In genomic region chrX:130533171-130534156, GRCm38 (mm10) we compare ENCODE assay signal across 24 mouse cellular contexts.
DNase-seq lines count a peak whose midpoint lies in the region; ATAC-seq lines count a peak whose summit lies in the region.
"Had no signal": no experiment of that assay in that cellular context is flagged by ENCODE, and none has a peak within 500 bp of the region (broad histone marks: within the 10 kb centered on the region; RNA-seq: fewer than 3 reads in every experiment).

No protein-coding gene starts in this region.

- no peak overlapping the region for H3K9ac ChIP-seq in forebrain, embryonic 15.5 days (replicated peaks)
- H3K9ac ChIP-seq in lung, embryonic 15.5 days = no peak overlapping the region
- H3K9ac ChIP-seq: embryonic facial prominence, embryonic 15.5 days; heart, embryonic 13.5 days; limb, embryonic 13.5 days; liver, embryonic 14.5 days; midbrain, embryonic 13.5 days had no signal

- H3K27ac ChIP-seq in forebrain, embryonic 15.5 days (replicated peaks) = no peak overlapping the region
- H3K27ac ChIP-seq in forebrain, embryonic 10.5 days = no peak overlapping the region
- no peak overlapping the region for H3K27ac ChIP-seq in lung, embryonic 15.5 days
- H3K27ac ChIP-seq: embryonic facial prominence, embryonic 15.5 days; heart, embryonic 13.5 days; hindbrain, postnatal 0 days; limb, embryonic 13.5 days; liver, embryonic 14.5 days; midbrain, embryonic 13.5 days had no signal

- H3K4me2 ChIP-seq in forebrain, embryonic 15.5 days (replicated peaks) = no peak overlapping the region
- no peak overlapping the region for H3K4me2 ChIP-seq in lung, embryonic 15.5 days
- H3K4me2 ChIP-seq: embryonic facial prominence, embryonic 15.5 days; heart, embryonic 13.5 days; limb, embryonic 13.5 days; midbrain, embryonic 13.5 days had no signal

- H3K27me3 ChIP-seq in forebrain, embryonic 15.5 days = no peaks in the 10 kb centered on the region
- H3K27me3 ChIP-seq in forebrain, embryonic 10.5 days (ENCODE audit: poor library complexity, severe bottlenecking) = peaks cover 24% of the 10 kb centered on the region
- H3K27me3 ChIP-seq in lung, embryonic 15.5 days = no peaks in the 10 kb centered on the region
- H3K27me3 ChIP-seq: embryonic facial prominence, embryonic 15.5 days; heart, embryonic 13.5 days; midbrain, embryonic 13.5 days had no signal

- no peaks in the 10 kb centered on the region for H3K4me1 ChIP-seq in forebrain, embryonic 15.5 days
- H3K4me1 ChIP-seq in forebrain, embryonic 10.5 days = no peaks in the 10 kb centered on the region
- H3K4me1 ChIP-seq in lung, embryonic 15.5 days = no peaks in the 10 kb centered on the region
- H3K4me1 ChIP-seq: embryonic facial prominence, embryonic 15.5 days; heart, embryonic 13.5 days; limb, embryonic 13.5 days; midbrain, embryonic 13.5 days had no signal

- peak; percentile 85 for ATAC-seq in forebrain, embryonic 15.5 days (replicated peaks)
- peak; percentile 49; the same call in 1 of the 2 replicates for ATAC-seq in lung, embryonic 15.5 days (ENCODE audit: borderline replicate concordance, extremely low read depth, low FRiP score, low TSS enrichment)
- ATAC-seq: hindbrain, postnatal 0 days; intestine, embryonic 16.5 days; midbrain, embryonic 13.5 days had no signal

- WGBS in forebrain, embryonic 15.5 days = 41% methylated on average over 9 of the region's 9 CpGs
- WGBS in forebrain, embryonic 10.5 days = 74% methylated on average over 9 of the region's 9 CpGs
- WGBS in lung, embryonic 15.5 days = 37% methylated on average over 9 of the region's 9 CpGs

- H3K36me3 ChIP-seq in forebrain, embryonic 15.5 days = no peaks in the 10 kb centered on the region
- H3K36me3 ChIP-seq in forebrain, embryonic 10.5 days (replicated peaks) = no peaks in the 10 kb centered on the region
- no peaks in the 10 kb centered on the region for H3K36me3 ChIP-seq in lung, embryonic 15.5 days
- H3K36me3 ChIP-seq: embryonic facial prominence, embryonic 15.5 days; heart, embryonic 13.5 days; limb, embryonic 13.5 days; midbrain, embryonic 13.5 days had no signal

- no peaks in the 10 kb centered on the region for H3K9me3 ChIP-seq in forebrain, embryonic 15.5 days
- H3K9me3 ChIP-seq in forebrain, embryonic 10.5 days = no peaks in the 10 kb centered on the region
- H3K9me3 ChIP-seq in lung, embryonic 15.5 days = no peaks in the 10 kb centered on the region
- H3K9me3 ChIP-seq: embryonic facial prominence, embryonic 15.5 days; heart, embryonic 13.5 days; limb, embryonic 13.5 days; midbrain, embryonic 13.5 days had no signal

- DNase-seq in forebrain, embryonic 10.5 days (ENCODE audit: extremely low spot score, low spot score) = no peak
- no peak for DNase-seq in lung, postnatal 25 days (ENCODE audit: low spot score)
- DNase-seq in adipocyte (ENCODE audit: low spot score) = peak; percentile 40
- peak; percentile 16 for DNase-seq in mesoderm, embryonic 11.5 days (ENCODE audit: low read depth, low spot score)
- no peak for DNase-seq in layer of hippocampus, adult 9-10 months (ENCODE audit: low spot score)
- DNase-seq: adrenal gland, postnatal 25 days; cerebellum, adult 11 months; cerebellum, adult 9-11 months; gastrocnemius, postnatal 14 days; heart, adult 18-20 months; heart, postnatal 14 days; kidney, adult 9 months; lung, postnatal 10 days; thymus, adult 2 months; thymus, postnatal 4 days had no signal

- H3K4me3 ChIP-seq in forebrain, embryonic 15.5 days = no peak overlapping the region
- no peak overlapping the region for H3K4me3 ChIP-seq in forebrain, embryonic 10.5 days
- no peak overlapping the region for H3K4me3 ChIP-seq in lung, embryonic 15.5 days
- H3K4me3 ChIP-seq: embryonic facial prominence, embryonic 15.5 days; heart, embryonic 13.5 days; limb, embryonic 13.5 days; midbrain, embryonic 13.5 days had no signal

Comparison
In these comparisons a context has a peak if more than half of its experiments do, and no peak if none do; other contexts are left out.
1. DNase-seq: peak in adipocyte (single experiment) and mesoderm, embryonic 11.5 days (single experiment); none in forebrain, embryonic 10.5 days (single experiment), lung, postnatal 25 days (single experiment) and layer of hippocampus, adult 9-10 months (single experiment).